Mouse (Mus musculus) heart, adult 2 months (tissue): Measurements from ENCODE around the gene Abcf2. TPM values are rescaled to one million over a fixed set of nuclear protein-coding genes. Genes with fewer than 3 reads are reported as not detected.
A peak's percentile ranks its signal among the peaks of the same experiment; 100 is the strongest.

Experiments
- DNase-seq, 2 experiments: peaks; one replicate each; pipeline ENCODE4 v3.0.0; 2021
- H3K27ac ChIP-seq: fragments of 200-600 bp; 2 replicates; pipeline ENCODE4 v1.8.1; 2022
- H3K27me3 ChIP-seq: fragments of 200-500 bp; 2 replicates; pipeline ENCODE4 v1.6.1; 2012; ENCODE audit warnings: mild to moderate bottlenecking, low read length, inconsistent platforms, mixed read lengths; ENCODE audit not compliant: control insufficient read depth, insufficient read depth
- H3K36me3 ChIP-seq: fragments of 200-500 bp; 2 replicates; pipeline ENCODE4 v1.6.1; 2012; ENCODE audit warnings: low read length, inconsistent platforms; ENCODE audit not compliant: control insufficient read depth, insufficient read depth
- H3K4me1 ChIP-seq: fragments of 200-500 bp; 2 replicates; pipeline ENCODE4 v1.6.1; 2011; ENCODE audit warnings: low read length; ENCODE audit not compliant: control insufficient read depth, insufficient read depth
- H3K4me3 ChIP-seq: fragments of 200-600 bp; 2 replicates; pipeline ENCODE4 v1.8.1; 2022
- H3K79me2 ChIP-seq: fragments of 200-500 bp; replicated peaks from 2 replicates; pipeline ENCODE4 v1.6.1; 2012; ENCODE audit warnings: mild to moderate bottlenecking, inconsistent platforms, low read length, moderate library complexity, mixed read lengths; ENCODE audit not compliant: control insufficient read depth, insufficient read depth
- H3K9ac ChIP-seq: fragments of 200-500 bp; 2 replicates; pipeline ENCODE4 v1.6.1; 2012; ENCODE audit warnings: low read depth, mild to moderate bottlenecking, control low read depth, inconsistent platforms, low read length, mixed read lengths
- CTCF ChIP-seq: fragments of 200-600 bp; IDR thresholded peaks from 2 replicates; pipeline ENCODE4 v1.8.1; 2022; ENCODE audit warnings: antibody characterized with exemption, mild to moderate bottlenecking, moderate library complexity
- EP300 ChIP-seq: fragments of 200-500 bp; IDR thresholded peaks from 2 replicates; pipeline ENCODE4 v1.6.1; 2011; ENCODE audit warnings: low read depth, low read length, control low read depth; ENCODE audit not compliant: insufficient read depth
- POLR2A ChIP-seq: fragments of 200-500 bp; IDR thresholded peaks from 2 replicates; pipeline ENCODE4 v1.6.1; 2011; ENCODE audit warnings: mild to moderate bottlenecking, low read depth, low read length, control low read depth; ENCODE audit not compliant: insufficient read depth
- WGBS: fragments of 180-500 bp; shearing (Covaris S2); methylation state at CpG from one replicate; pipeline ENCODE4 v1.1.7; 2018; 5-methylcytosine and 5-hydroxymethylcytosine counted together
- intact Hi-C: fragments of 180-260 bp; cut with DNase I; formaldehyde crosslinking; loops from one replicate; pipeline ENCODE4 v1.15.1; 2025
- polyA plus RNA-seq: library from polyadenylated mRNA; depleted of rRNA; stranded (reverse); fragments of >200 nt; gene quantifications from 2 replicates; pipeline ENCODE4 v1.2.3, GENCODE M21; 2012
- total RNA-seq, 2 experiments: library from RNA; stranded (reverse); gene quantifications; 2 replicates each; pipeline ENCODE4 v1.2.3; 2021

Abcf2 gene
- total and polyA plus RNA-seq, 3 experiments = 43.3 to 55.8 (median 52.5) TPM

- H3K27ac ChIP-seq = peak overlapping the region; percentile 4; the same call in 1 of the 2 replicates
- peaks cover 3% of the 10 kb centered on the region; the same call in 1 of the 2 replicates for H3K4me1 ChIP-seq
- WGBS = 53% methylated on average over 24 of the region's 24 CpGs
- 0 out of 2 replicates have a peak overlapping the region, but pooled peaks have one; percentile 50 for H3K9ac ChIP-seq
- intact Hi-C loops = no loop called here
- TF ChIP-seq POLR2A (no peak), CTCF (no peak), EP300 (no peak)
- no peaks in the 10 kb centered on the region for H3K79me2 ChIP-seq
- H3K4me3 ChIP-seq = peak overlapping the region; percentile 34; the same call in 1 of the 2 replicates
- no peaks in the 10 kb centered on the region for H3K27me3 ChIP-seq
- no peaks in the 10 kb centered on the region for H3K36me3 ChIP-seq
- no peak for DNase-seq
Measured at GRCm38 (mm10) chr5:24591796-24592470, 14.7 kb upstream of the Abcf2 start.

- DNase-seq = no peak
- H3K4me3 ChIP-seq = peak overlapping the region; percentile 34
- no peaks in the 10 kb centered on the region for H3K27me3 ChIP-seq
- H3K27ac ChIP-seq = peak overlapping the region; percentile 4; the same call in 1 of the 2 replicates
- no peaks in the 10 kb centered on the region for H3K79me2 ChIP-seq
- TF ChIP-seq CTCF (no peak), EP300 (no peak), POLR2A (no peak)
- 38% methylated on average over 23 of the region's 23 CpGs for WGBS
- H3K4me1 ChIP-seq = peaks cover 3% of the 10 kb centered on the region; the same call in 1 of the 2 replicates
- H3K36me3 ChIP-seq = no peaks in the 10 kb centered on the region
- intact Hi-C loops = no loop called here
- peak overlapping the region; percentile 50 for H3K9ac ChIP-seq
Measured at GRCm38 (mm10) chr5:24591268-24591721, 14.0 kb upstream of the Abcf2 start.

GRCm38 (mm10) chr5:24589511-24590500 lies 12.5 kb upstream of the Abcf2 start:
- WGBS = 87% methylated on average over 20 of the region's 20 CpGs
- H3K27me3 ChIP-seq = no peaks in the 10 kb centered on the region
- intact Hi-C loops = no loop called here
- H3K4me1 ChIP-seq = peaks cover 3% of the 10 kb centered on the region
- TF ChIP-seq POLR2A (no peak), CTCF (no peak), EP300 (no peak)
- no peak overlapping the region for H3K4me3 ChIP-seq
- H3K9ac ChIP-seq = no peak overlapping the region
- DNase-seq = no peak
- H3K27ac ChIP-seq = no peak overlapping the region
- H3K36me3 ChIP-seq = no peaks in the 10 kb centered on the region
- H3K79me2 ChIP-seq = no peaks in the 10 kb centered on the region

- Histone ChIP-seq H3K4me1 (peaks cover 3% of the 10 kb centered on the region), H3K27ac (peak overlapping the region; percentile 75), H3K36me3 (no peaks in the 10 kb centered on the region), H3K4me3 (peak overlapping the region; percentile 66), H3K27me3 (no peaks in the 10 kb centered on the region), H3K9ac (peak overlapping the region; percentile 84), H3K79me2 (no peaks in the 10 kb centered on the region)
- 12% methylated on average over 4 of the region's 4 CpGs for WGBS
- intact Hi-C loops = no loop called here
- TF ChIP-seq CTCF = no peak
- TF ChIP-seq POLR2A = no peak
- no peak for TF ChIP-seq EP300
- no peak for DNase-seq
Measured at GRCm38 (mm10) chr5:24587200-24587577, 9.9 kb upstream of the Abcf2 start.

DNA sequence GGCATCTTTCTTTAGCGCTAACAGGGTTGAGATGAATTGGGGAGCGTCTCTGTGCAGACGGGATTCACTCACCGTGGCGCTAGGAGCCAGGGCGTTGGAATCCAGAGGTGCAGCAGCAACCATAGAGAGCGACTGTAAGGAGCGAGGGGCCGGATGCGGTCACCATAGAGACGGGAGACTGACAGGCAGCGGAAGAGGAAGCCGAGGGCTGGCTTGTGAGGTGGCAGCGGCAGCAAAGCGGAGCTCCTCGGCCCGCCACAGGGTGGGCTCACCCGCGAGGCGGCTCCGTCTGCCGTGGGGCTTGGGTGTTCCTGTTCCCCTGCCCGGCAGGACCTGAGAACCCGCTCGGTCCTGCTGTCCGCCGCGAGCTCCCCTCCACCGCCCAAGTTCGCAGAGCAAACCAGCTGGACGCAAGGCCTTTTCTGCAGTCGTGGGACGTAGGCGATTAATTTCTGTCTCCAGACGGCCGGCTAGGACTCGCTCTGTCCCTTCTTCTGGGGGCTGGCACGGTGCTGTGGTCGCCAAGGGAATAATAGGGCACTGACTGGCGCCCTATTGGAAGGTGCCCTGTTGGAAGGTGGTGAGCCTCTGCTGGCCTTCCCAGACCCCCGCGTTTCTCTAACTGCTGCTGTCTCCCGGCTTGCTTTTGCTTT lies 9.4 kb upstream of the Abcf2 start, which contains the start of gene Chpf2:
Chpf2 (plus strand) TSS at position 195 of the 653 bp plus-strand sequence.
- intact Hi-C loops = loop anchor here (1.0 kb wide), 1 partner anchor 9 kb away; the partner anchor contains the start of gene Abcf2
- WGBS = 1% methylated on average over 43 of the region's 43 CpGs
- H3K79me2 ChIP-seq = no peaks in the 10 kb centered on the region
- peak within 1 kb of the TSS; percentile 66 for H3K4me3 ChIP-seq
- peak; percentile 86 to 88 for DNase-seq
- TF ChIP-seq EP300 = 0 out of 2 replicates have a peak, but pooled peaks have one; percentile 37
- peak; percentile 77 for TF ChIP-seq POLR2A
- peak; percentile 21; the same call in 1 of the 2 replicates for TF ChIP-seq CTCF
- H3K27ac ChIP-seq = peak within 1 kb of the TSS; percentile 75
- H3K4me1 ChIP-seq = peaks cover 3% of the 10 kb centered on the region
- H3K27me3 ChIP-seq = no peaks in the 10 kb centered on the region
- no peaks in the 10 kb centered on the region for H3K36me3 ChIP-seq
- H3K9ac ChIP-seq = peak within 1 kb of the TSS; percentile 84
